Mouse (Mus musculus): ENCODE data around the gene Cdiptos. TPM values are rescaled to one million over a fixed set of nuclear protein-coding genes. Genes with fewer than 3 reads are reported as not detected.

The Cdiptos gene
- total RNA-seq, 2 experiments from 2014 or later, result 0.47 TPM; not detected in 1

DNA sequence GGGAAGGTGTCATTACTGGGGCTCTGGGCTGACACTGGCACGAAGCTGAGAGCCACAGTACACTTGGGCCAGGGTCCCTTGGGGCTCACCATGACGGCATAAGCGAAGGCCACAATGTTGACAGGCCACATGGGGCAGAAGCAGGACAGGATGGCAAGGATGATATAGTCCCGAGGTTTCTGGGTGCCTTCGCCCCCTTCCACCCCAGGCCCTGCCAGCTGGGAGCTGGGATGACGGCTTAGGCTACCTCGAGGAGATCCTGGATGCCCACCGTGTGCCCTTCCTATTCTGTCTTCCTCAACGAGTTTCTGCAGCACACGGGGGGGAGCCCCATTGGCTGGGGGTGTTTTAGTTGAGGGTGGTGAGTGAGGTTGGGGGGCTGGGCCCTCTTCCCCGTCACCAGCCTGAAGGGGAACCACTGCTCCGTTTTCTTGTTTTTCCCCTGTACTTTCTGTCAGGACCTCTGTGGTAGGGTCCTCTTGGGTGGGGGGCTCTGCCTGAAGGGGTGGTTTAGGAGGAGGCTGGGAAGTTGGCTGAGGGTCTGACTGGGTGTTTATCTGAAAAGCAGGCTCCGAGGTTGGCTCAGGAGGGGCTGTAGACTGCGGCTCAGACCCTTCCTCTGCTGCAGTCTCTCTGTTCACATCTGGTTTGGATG lies 43.5 kb upstream of the Cdiptos start:
- peak overlapping the region; percentile 67 for H3K27ac ChIP-seq
- peak overlapping the region; percentile 71 for H3K4me3 ChIP-seq
- TF ChIP-seq CTCF (IDR thresholded peaks at IDR 0.05), result no peak
- DNase-seq, result no peak
- intact Hi-C loops (cut with DNase I), result no loop called here

DNA sequence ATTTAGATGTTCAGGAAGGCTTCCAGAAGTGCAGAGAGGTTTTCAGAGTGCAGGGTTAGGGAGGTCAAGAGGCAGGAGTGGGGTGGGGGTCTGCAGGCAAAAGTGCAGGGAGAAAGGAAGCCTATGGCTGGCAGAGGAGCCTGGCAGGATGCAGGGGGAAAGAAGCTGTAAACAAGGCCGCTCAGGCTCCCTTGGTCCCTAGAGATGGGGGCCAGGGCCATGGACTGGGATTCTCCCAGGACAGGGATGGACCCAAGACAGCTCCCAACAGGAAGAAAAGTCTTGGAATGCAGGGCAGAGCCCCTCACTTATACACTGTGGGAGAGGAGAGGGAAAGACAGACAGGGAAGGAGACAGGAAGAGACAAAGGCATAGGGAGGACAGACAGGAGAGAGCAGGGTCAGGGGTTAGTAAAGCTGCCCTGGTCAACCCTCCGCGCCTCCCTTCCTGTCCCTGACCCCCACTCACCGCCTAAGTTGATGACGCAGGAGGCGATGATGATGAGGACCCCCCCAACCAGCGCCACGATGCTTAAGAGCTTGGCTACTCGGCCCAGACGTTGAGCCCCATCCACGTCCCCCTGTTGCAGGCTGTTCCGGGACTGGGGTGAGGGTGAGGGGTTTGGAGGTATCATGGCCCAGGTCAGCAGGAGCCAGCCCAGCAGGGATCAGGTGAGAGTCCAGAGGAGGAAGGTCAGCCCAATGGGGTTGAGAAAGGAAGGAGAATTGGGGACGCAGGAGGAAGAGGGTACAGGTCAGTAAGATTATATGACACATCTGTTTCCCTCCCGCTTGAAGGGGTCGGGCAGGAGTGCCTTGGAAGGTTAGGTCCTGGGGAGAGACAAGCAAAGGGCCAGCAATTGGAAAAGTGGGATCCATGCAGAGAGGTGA lies 42.8 kb upstream of the Cdiptos start:
- no peak for TF ChIP-seq CTCF (IDR thresholded peaks at IDR 0.05)
- DNase-seq, result peak; percentile 16
- peak overlapping the region; percentile 96 for H3K27ac ChIP-seq
- intact Hi-C loops (cut with DNase I), result no loop called here
- H3K4me3 ChIP-seq, result peak overlapping the region; percentile 71; the same call in 1 of the 2 replicates

DNA sequence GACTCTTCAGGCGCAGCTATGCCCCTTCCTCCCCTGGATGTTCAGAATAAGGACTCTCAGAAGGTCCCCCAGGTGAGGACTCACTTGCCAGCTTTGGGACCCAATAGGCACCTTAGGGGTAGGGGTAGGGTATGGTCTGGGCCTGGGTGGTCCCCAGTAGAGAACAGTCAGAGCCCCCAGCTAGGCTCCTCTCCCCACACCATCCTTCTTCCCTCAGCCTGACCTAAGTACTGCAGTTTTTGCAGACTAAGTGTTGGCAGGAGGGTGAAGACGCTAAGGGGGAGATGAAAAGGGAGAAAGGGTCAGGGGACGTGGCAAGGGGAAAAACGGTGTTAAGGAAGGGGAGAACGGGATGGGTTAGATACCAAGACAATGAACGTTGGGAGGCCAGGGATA lies 42.0 kb upstream of the Cdiptos start:
- peak overlapping the region; percentile 96 for H3K27ac ChIP-seq
- DNase-seq, result peak; percentile 34
- TF ChIP-seq CTCF (IDR thresholded peaks at IDR 0.05), result no peak
- no peak overlapping the region for H3K4me3 ChIP-seq
- intact Hi-C loops (cut with DNase I), result loop anchor here (2.0 kb wide), 1 partner anchor 41 kb away; the partner anchor contains the start of gene Cdiptos

DNA sequence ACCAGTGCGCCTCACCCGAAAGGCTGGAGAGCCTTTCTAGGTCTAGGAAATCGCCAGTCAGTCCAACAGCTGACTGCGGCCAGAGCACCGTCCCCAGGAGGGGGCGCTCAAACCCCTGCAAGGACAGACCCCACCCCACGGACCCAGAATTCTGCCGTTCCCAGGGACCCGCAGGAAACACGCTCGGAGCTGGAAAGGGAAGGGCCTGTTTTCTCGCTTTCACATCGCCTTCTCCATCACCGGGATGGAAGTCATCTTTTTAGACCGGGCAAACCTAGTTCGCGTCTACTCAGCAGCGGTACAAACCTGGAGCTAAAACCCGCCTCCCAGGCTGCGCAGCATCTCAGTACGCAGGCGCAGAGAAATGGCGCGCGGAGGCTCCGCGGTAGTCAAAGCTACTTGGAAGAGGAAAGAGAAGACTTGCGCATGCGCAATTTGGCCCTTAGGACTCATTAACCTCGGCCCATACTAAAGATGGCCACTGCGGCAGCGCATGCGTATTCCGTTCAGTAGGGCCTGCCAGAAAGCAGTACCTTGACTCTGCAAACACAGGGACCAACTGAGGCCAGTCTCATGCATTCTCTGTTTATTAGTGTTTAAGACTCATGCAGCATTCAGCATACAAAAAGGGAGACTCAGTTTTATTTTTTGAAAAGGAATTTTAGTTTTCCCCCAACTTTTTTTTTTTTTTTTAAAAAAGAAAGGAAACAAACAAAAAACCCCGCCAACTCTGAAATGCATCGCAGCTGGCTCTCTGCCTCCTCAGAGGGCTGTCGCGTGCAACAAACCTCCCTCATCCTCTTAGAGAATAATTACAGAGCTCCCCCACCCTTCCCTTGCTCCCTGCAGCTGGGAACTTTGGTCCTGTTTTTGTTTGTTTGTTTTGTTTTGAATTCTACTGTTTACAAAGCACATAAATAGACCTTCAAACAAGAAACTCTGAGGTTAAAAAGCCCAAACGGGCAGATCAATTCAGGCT lies 41.4 kb upstream of the Cdiptos start, which contains the start of gene Pagr1a:
Pagr1a (minus strand) TSS at position 382 of the 979 bp plus-strand sequence.
- peak; percentile 93 for TF ChIP-seq CTCF (IDR thresholded peaks at IDR 0.05)
- intact Hi-C loops (cut with DNase I), result loop anchor here (2.0 kb wide), 1 partner anchor 40 kb away; the partner anchor contains the start of gene Cdiptos
- peak; percentile 98 for DNase-seq
- Histone ChIP-seq H3K4me3 (peak within 1 kb of the TSS; percentile 89), H3K27ac (peak within 1 kb of the TSS; percentile 96)

DNA sequence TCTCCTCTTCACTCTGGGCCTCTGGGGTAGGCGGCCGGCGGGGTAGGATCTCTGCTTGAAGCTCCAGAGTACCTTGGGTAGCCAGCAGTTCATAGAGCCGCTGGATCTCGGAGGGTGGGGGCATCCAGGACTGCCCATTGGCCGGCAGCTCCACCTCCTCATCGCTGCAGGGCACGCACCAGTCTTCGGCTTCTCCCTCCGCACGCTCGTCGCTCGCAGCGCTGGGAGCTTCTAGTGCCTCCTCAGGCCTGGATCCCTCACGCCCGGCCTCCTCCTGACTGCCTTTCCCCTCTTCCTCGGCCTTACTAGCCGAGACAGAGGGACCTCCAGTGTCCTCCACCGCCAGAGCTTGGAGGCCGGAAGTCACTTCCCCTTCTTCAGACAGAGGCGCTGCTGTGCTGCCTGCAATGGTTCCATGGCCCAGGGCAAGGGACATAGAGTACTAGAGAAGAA lies 40.6 kb upstream of the Cdiptos start:
- DNase-seq, result peak; percentile 69
- intact Hi-C loops (cut with DNase I), result loop anchor here (2.0 kb wide), 1 partner anchor 40 kb away; the partner anchor contains the start of gene Cdiptos
- Histone ChIP-seq H3K4me3 (peak overlapping the region; percentile 89), H3K27ac (peak overlapping the region; percentile 96)
- no peak for TF ChIP-seq CTCF (IDR thresholded peaks at IDR 0.05)

DNA sequence TGATC lies 40.4 kb upstream of the Cdiptos start, which contains the start of gene Pagr1b:
Pagr1b (minus strand) TSS at position 4 of the 5 bp plus-strand sequence.
- intact Hi-C loops (cut with DNase I), result loop anchor here (2.0 kb wide), 1 partner anchor 39 kb away; the partner anchor contains the start of gene Cdiptos

DNA sequence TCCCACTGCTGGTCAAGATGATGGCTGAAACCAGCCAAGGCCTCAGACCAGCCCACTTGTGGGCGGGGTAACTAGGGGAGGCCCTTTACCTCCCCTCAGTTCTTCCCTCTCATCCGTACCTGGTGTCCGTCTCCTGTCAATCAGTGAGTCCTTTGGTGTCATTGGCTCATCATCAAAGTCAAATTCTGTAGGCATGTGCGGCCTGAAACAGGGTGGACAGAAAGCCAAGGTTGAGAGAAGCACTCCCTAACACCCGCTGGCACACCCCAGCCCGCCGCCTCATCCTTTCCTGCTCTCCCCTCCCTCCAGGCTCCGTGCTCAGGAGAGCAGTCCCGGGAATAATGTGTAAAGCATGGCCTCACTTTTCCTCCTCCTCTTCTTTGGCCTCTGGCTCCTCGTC lies 40.2 kb upstream of the Cdiptos start:
- intact Hi-C loops (cut with DNase I), result loop anchor here (2.0 kb wide), 1 partner anchor 39 kb away; the partner anchor contains the start of gene Cdiptos
- peak overlapping the region; percentile 89 for H3K4me3 ChIP-seq
- DNase-seq, result no peak
- TF ChIP-seq CTCF (IDR thresholded peaks at IDR 0.05), result no peak
- H3K27ac ChIP-seq, result peak overlapping the region; percentile 96

More for the DNA sequence above, 40.4 kb upstream of the Cdiptos start, which contains the start of gene Pagr1b:
- DNase-seq, result no peak
- TF ChIP-seq CTCF (IDR thresholded peaks at IDR 0.05), result no peak
- Histone ChIP-seq H3K27ac (peak within 1 kb of the TSS; percentile 96), H3K4me3 (peak within 1 kb of the TSS; percentile 89)

DNA sequence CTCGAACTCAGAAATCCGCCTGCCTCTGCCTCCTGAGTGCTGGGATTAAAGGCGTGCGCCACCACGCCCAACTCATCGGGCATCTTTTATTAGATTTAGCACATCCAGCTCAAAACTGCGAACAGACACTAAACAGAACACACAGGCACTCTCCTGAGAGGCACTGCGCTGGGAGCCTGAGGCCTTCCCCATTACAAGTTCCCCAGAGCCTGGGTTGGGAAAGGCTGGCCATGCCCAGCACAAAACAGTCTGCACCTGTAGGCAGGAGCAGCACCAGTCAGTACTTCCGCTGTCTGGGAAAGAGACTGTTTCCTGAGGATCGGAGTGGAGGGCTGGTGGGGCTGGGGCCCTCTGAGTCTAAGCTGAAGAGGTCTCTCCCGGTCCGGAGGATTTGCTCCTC lies 39.1 kb upstream of the Cdiptos start:
- intact Hi-C loops (cut with DNase I), result no loop called here
- no peak for DNase-seq
- H3K27ac ChIP-seq, result peak overlapping the region; percentile 95
- TF ChIP-seq CTCF (IDR thresholded peaks at IDR 0.05), result no peak
- peak overlapping the region; percentile 89 for H3K4me3 ChIP-seq

DNA sequence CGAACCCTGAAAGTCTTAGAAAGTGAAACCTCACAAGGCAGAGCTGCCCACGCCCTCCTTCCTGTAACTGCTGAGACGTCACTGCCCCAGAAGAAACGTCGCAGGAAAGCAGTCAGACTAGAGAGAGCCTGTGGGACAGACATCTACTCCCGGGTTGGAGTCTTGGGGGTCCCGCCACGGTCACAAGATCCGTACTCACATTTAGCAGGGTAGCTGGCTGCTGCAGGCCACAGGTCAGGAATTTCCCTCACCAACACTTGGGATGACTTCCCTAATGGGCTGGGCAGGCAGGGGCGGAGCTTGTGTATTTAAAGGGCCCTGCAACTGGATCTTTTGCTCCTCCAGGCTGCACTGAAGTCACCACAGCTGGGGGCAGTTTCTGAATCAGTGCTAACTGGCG lies 38.4 kb upstream of the Cdiptos start, which contains the start of gene Mvp:
Mvp (minus strand) TSS at position 302 of the 400 bp plus-strand sequence.
- TF ChIP-seq CTCF (IDR thresholded peaks at IDR 0.05), result no peak
- peak; percentile 78 for DNase-seq
- Histone ChIP-seq H3K27ac (peak within 1 kb of the TSS; percentile 95), H3K4me3 (peak within 1 kb of the TSS; percentile 89)
- intact Hi-C loops (cut with DNase I), result no loop called here

DNA sequence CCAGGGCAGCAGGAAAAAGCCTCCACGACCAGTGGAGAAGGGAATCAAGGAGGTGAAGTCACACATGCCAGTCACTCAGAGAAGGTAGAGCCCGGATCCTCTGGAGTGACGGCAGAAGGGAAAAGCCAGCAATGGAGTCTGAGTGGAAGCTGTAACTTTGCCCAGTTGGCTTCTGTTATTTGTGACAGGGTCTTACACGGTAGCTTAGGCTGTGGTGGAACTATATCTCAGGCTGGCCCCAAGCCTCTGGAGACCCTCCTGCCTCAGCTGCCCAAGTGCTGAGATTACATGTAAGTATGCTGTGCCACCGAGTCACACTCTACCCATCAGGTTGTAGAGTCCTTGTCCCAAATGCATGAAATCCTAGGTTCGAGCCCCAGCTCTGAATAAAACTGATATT lies 37.5 kb upstream of the Cdiptos start:
- intact Hi-C loops (cut with DNase I), result no loop called here
- peak overlapping the region; percentile 95; the same call in 1 of the 2 replicates for H3K27ac ChIP-seq
- no peak for TF ChIP-seq CTCF (IDR thresholded peaks at IDR 0.05)

DNA sequence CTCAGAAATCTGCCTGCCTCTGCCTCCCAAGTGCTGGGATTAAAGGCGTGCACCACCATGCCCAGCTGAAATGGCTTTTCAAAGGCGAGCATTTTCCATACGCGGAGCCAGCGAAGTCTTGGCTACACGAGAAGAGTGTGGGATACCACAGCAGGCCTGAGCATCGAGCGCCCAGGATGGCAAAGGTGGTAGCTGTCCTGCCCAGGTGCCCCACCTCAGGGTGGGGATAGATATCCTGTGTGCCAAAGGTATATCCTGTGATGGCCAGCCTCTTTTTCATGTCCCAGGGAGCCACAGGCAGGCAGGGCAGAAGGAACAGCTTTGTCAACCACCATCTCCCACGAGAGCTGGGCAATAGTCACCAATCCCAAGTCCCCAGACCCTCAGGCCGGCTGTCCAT lies 36.9 kb upstream of the Cdiptos start:
- no peak for TF ChIP-seq CTCF (IDR thresholded peaks at IDR 0.05)
- intact Hi-C loops (cut with DNase I), result no loop called here
- no peak for DNase-seq
- peak overlapping the region; percentile 89 for H3K4me3 ChIP-seq
- H3K27ac ChIP-seq, result no peak overlapping the region

More for the DNA sequence above, 37.5 kb upstream of the Cdiptos start:
- H3K4me3 ChIP-seq, result peak overlapping the region; percentile 89
- DNase-seq, result no peak

DNA sequence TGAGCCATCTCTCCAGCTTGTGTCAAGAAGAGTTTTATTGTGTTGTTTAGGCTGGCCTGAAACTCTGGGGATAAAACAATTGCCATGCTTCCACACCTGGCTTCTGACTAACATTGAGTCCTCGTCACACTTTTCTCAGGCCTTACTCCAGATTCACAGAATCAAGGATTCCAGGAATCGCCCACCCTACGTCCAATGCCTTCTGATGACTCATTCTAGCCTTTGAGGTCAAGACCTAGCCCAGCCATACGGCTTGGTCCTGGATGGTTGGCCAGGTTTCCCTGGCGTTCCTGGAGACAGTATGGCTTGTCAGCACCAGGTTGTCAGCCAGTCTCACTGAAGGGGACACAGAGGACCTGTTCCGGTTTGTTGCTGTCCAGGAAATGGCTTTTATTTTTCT lies 36.5 kb upstream of the Cdiptos start:
- no peak overlapping the region for H3K4me3 ChIP-seq
- intact Hi-C loops (cut with DNase I), result no loop called here

More for the DNA sequence above, 36.5 kb upstream of the Cdiptos start:
- TF ChIP-seq CTCF (IDR thresholded peaks at IDR 0.05), result no peak
- no peak overlapping the region for H3K27ac ChIP-seq
- DNase-seq, result no peak
